Mouse (Mus musculus): Measurements from ENCODE around the gene Pithd1. TPM values are rescaled to one million over a fixed set of nuclear protein-coding genes. Genes with fewer than 3 reads are reported as not detected.

Gene Pithd1
- 37.3 and 40.1 TPM in 2 replicates for polyA plus RNA-seq (2015; fragmentation: Nextera tagmentation; extraction: Ambion mirVana)

GRCm38 (mm10) chr4:135986943-135987710, at the start of gene Pithd1:
Pithd1 (minus strand) TSS chr4:135987264.

GRCm38 (mm10) chr4:136021549-136022047, 34.5 kb upstream of the Pithd1 start, which contains the start of gene Eloa:
Eloa (minus strand) TSS chr4:136021763.

GRCm38 (mm10) chr4:135972556-135972906, 14.5 kb downstream of the Pithd1 start, which contains the start of gene Lypla2:
Lypla2 (minus strand) TSS chr4:135972626.

GRCm38 (mm10) chr4:135963457-135964193, 23.4 kb downstream of the Pithd1 start, which contains the start of gene Gale:
Gale (plus strand) TSS chr4:135963727.

GRCm38 (mm10) chr4:135946278-135946658, 40.8 kb downstream of the Pithd1 start, which contains the start of gene Hmgcl:
Hmgcl (plus strand) TSS chr4:135946448.

Other genes with a start within 250 kb of the Pithd1 start
- gene Myom3, start 227.5 kb downstream of the Pithd1 start, polyA plus RNA-seq (2015; fragmentation: Nextera tagmentation; extraction: Ambion mirVana): 17.1 and 18.2 TPM in 2 replicates
- gene Srsf10, start 131.5 kb downstream of the Pithd1 start, polyA plus RNA-seq (2015; fragmentation: Nextera tagmentation; extraction: Ambion mirVana): 73.3 and 74.2 TPM in 2 replicates
- gene Pnrc2, start 113.4 kb downstream of the Pithd1 start, polyA plus RNA-seq (2015; fragmentation: Nextera tagmentation; extraction: Ambion mirVana): 96.7 and 102 TPM in 2 replicates
- gene Cnr2, start 91.9 kb downstream of the Pithd1 start, polyA plus RNA-seq (2015; fragmentation: Nextera tagmentation; extraction: Ambion mirVana): 0.46 and 0.57 TPM in 2 replicates
- 38.2 and 40.3 TPM in 2 replicates for gene Fuca1, start 66.5 kb downstream of the Pithd1 start, polyA plus RNA-seq (2015; fragmentation: Nextera tagmentation; extraction: Ambion mirVana)
- gene Hmgcl, start 40.8 kb downstream of the Pithd1 start, polyA plus RNA-seq (2015; fragmentation: Nextera tagmentation; extraction: Ambion mirVana): 76.7 and 78.3 TPM in 2 replicates
- gene Gale, start 23.5 kb downstream of the Pithd1 start, polyA plus RNA-seq (2015; fragmentation: Nextera tagmentation; extraction: Ambion mirVana): 7.0 and 16.6 TPM in 2 replicates
- 45.9 and 54.5 TPM in 2 replicates for gene Lypla2, start 14.6 kb downstream of the Pithd1 start, polyA plus RNA-seq (2015; fragmentation: Nextera tagmentation; extraction: Ambion mirVana)
- 20.9 and 22.3 TPM in 2 replicates for gene Eloa, start 34.5 kb upstream of the Pithd1 start, polyA plus RNA-seq (2015; fragmentation: Nextera tagmentation; extraction: Ambion mirVana)
- gene Rpl11, start 66.2 kb upstream of the Pithd1 start, polyA plus RNA-seq (2015; fragmentation: Nextera tagmentation; extraction: Ambion mirVana): 244 and 267 TPM in 2 replicates
- 92.2 and 102 TPM in 2 replicates for gene Id3, start 156.2 kb upstream of the Pithd1 start, polyA plus RNA-seq (2015; fragmentation: Nextera tagmentation; extraction: Ambion mirVana)
- 10.0 and 12.8 TPM in 2 replicates for gene E2f2, start 185.1 kb upstream of the Pithd1 start, polyA plus RNA-seq (2015; fragmentation: Nextera tagmentation; extraction: Ambion mirVana)
- gene Asap3, start 219.1 kb upstream of the Pithd1 start, polyA plus RNA-seq (2015; fragmentation: Nextera tagmentation; extraction: Ambion mirVana): 5.5 and 5.8 TPM in 2 replicates